9 mouse cellular contexts compared by ENCODE assay signal in genomic region chr2:172399901-172400300, GRCm38 (mm10). TPM values are rescaled to one million over a fixed set of nuclear protein-coding genes. Genes with fewer than 3 reads are reported as not detected.
A peak's percentile ranks its signal among the peaks of the same experiment; 100 is the strongest.
DNase-seq lines count a peak whose midpoint lies in the region; ATAC-seq and TF ChIP-seq lines count a peak whose summit lies in the region.
"Had no signal": no experiment of that assay in that cellular context is flagged by ENCODE, and none has a peak within 500 bp of the region (broad histone marks: within the 10 kb centered on the region; RNA-seq: fewer than 3 reads in every experiment).

No protein-coding gene starts in this region.

- H3K27ac ChIP-seq in heart, postnatal 0 days (ENCODE audit: low read depth): no peak overlapping the region
- no peak overlapping the region for H3K27ac ChIP-seq in midbrain, embryonic 16.5 days (ENCODE audit: low read length)
- H3K27ac ChIP-seq in kidney, embryonic 14.5 days (ENCODE audit: low read depth, low read length): no peak overlapping the region

- no peaks in the 10 kb centered on the region for H3K4me1 ChIP-seq in heart, postnatal 0 days (ENCODE audit: control insufficient read depth, insufficient read depth)
- no peaks in the 10 kb centered on the region for H3K4me1 ChIP-seq in midbrain, embryonic 16.5 days (ENCODE audit: control insufficient read depth, insufficient read depth, low read length)
- 0 out of 2 replicates have a peak, but pooled peaks cover 3% of the 10 kb centered on the region for H3K4me1 ChIP-seq in kidney, embryonic 14.5 days (ENCODE audit: control insufficient read depth, insufficient read depth, low read length)

- no peak for TF ChIP-seq CTCF in heart, postnatal 0 days (IDR thresholded peaks at IDR 0.05; ENCODE audit: low read depth)

- no peaks in the 10 kb centered on the region for H3K9me3 ChIP-seq in heart, postnatal 0 days (replicated peaks; ENCODE audit: control insufficient read depth, low read length)
- H3K9me3 ChIP-seq in midbrain, embryonic 16.5 days (replicated peaks; ENCODE audit: control insufficient read depth, low read length, poor library complexity, severe bottlenecking): no peaks in the 10 kb centered on the region
- H3K9me3 ChIP-seq in kidney, embryonic 14.5 days (ENCODE audit: control insufficient read depth, low read length): no peaks in the 10 kb centered on the region

- H3K36me3 ChIP-seq in heart, postnatal 0 days (replicated peaks; ENCODE audit: control insufficient read depth, insufficient read depth, low read length): no peaks in the 10 kb centered on the region
- no peaks in the 10 kb centered on the region for H3K36me3 ChIP-seq in midbrain, embryonic 16.5 days (ENCODE audit: control insufficient read depth, insufficient read depth, low read length)
- H3K36me3 ChIP-seq in kidney, embryonic 14.5 days (ENCODE audit: control insufficient read depth, insufficient read depth, low read length): no peaks in the 10 kb centered on the region

- no peak for DNase-seq in heart, postnatal 0 days (ENCODE audit: low spot score)
- DNase-seq in heart, postnatal 4 days: no peak
- no peak for DNase-seq in urinary bladder, postnatal 14 days (ENCODE audit: low spot score)
- no peak for DNase-seq in kidney, adult 9 months
- DNase-seq: cerebellum, adult 9-11 months had no signal

- no peak overlapping the region for H3K9ac ChIP-seq in heart, postnatal 0 days (replicated peaks; ENCODE audit: low read depth, low read length)
- no peak overlapping the region for H3K9ac ChIP-seq in midbrain, embryonic 16.5 days (ENCODE audit: low read depth, low read length)
- H3K9ac ChIP-seq in kidney, embryonic 14.5 days (ENCODE audit: low read depth, low read length): no peak overlapping the region

- no peak overlapping the region for H3K4me2 ChIP-seq in heart, postnatal 0 days (ENCODE audit: low read depth, low read length)
- H3K4me2 ChIP-seq in midbrain, embryonic 16.5 days (ENCODE audit: low read length): no peak overlapping the region
- H3K4me2 ChIP-seq in kidney, embryonic 14.5 days (replicated peaks; ENCODE audit: low read depth, low read length): no peak overlapping the region

- no peaks in the 10 kb centered on the region for H3K27me3 ChIP-seq in heart, postnatal 0 days (ENCODE audit: control insufficient read depth, insufficient read depth, low read length)
- H3K27me3 ChIP-seq in midbrain, embryonic 16.5 days (ENCODE audit: control insufficient read depth, insufficient read depth, low read depth, low read length): no peaks in the 10 kb centered on the region
- H3K27me3 ChIP-seq in kidney, embryonic 14.5 days (ENCODE audit: control insufficient read depth, insufficient read depth, low read length): no peaks in the 10 kb centered on the region

- no peak for TF ChIP-seq EP300 in heart, postnatal 0 days (IDR thresholded peaks at IDR 0.05; ENCODE audit: low read depth)

- 21% methylated on average over 9 of the region's 9 CpGs for WGBS in heart, postnatal 0 days
- WGBS in midbrain, embryonic 16.5 days: 36% methylated on average over 9 of the region's 9 CpGs
- 38% methylated on average over 9 of the region's 9 CpGs for WGBS in kidney, embryonic 14.5 days

- peak; percentile 41 for ATAC-seq in heart, postnatal 0 days (ENCODE audit: insufficient read depth, low read depth)
- ATAC-seq in CD4-positive, CD25-positive, alpha-beta regulatory T cell, adult 4 months: peak; percentile 91
- peak; percentile 23; a peak in 3 of 4 replicates for ATAC-seq in hematopoietic stem cell, adult 5-6 weeks (replicated peaks in 1 of 2; ENCODE audit: insufficient read depth in 1 of 2, low FRiP score in 2 of 2, low TSS enrichment in 1 of 2, low read depth in 1 of 2, poor library complexity in 2 of 2, severe bottlenecking in 2 of 2)
- ATAC-seq in midbrain, embryonic 16.5 days: 0 out of 2 replicates have a peak, but pooled peaks have one; percentile 14
- ATAC-seq in kidney, embryonic 14.5 days (ENCODE audit: low FRiP score, low TSS enrichment): no peak

- H3K4me3 ChIP-seq in heart, postnatal 0 days (ENCODE audit: low read depth, low read length): no peak overlapping the region
- H3K4me3 ChIP-seq in midbrain, embryonic 16.5 days (ENCODE audit: low read depth, low read length): no peak overlapping the region
- H3K4me3 ChIP-seq in kidney, embryonic 14.5 days (ENCODE audit: low read length): no peak overlapping the region

RNA-seq across cellular contexts. Expression of gene Cass4, which starts 6.3 kb away (rescaled TPM):
- total RNA-seq in heart, postnatal 0 days (2014; rRNA removed; ENCODE audit: low replicate concordance): 0.19 and 1.1 TPM in 2 replicates
- polyA plus RNA-seq in heart, postnatal 0 days (2015; fragmentation: Nextera tagmentation; extraction: Ambion mirVana): 0.16 and 0.20 TPM in 2 replicates
- under 1 TPM; 0.27 to 0.29 TPM for total RNA-seq in heart, postnatal 4 days (2021)
- 10 to 100 TPM in 1 of 2 experiments, 1 to 10 TPM in 1; 6.8 to 10.5 TPM for polyA plus RNA-seq in CD4-positive, CD25-positive, alpha-beta regulatory T cell, adult 4 months (2017; shearing (Covaris generic))
- 1.0 and 2.7 TPM in 2 replicates for total RNA-seq in hematopoietic stem cell, adult 5-6 weeks (2017)
- 0.11 and 0.16 TPM in 2 replicates for polyA plus RNA-seq in midbrain, embryonic 16.5 days (2015; fragmentation: Nextera tagmentation; extraction: Ambion mirVana)
- 0.19 and 0.57 TPM in 2 replicates for polyA plus RNA-seq in kidney, embryonic 14.5 days (2014; fragmentation: Nextera tagmentation; extraction: Ambion mirVana)

RNA-seq across cellular contexts. Expression of gene Cstf1, which starts 29.4 kb away (rescaled TPM):
- 24.0 and 39.0 TPM in 2 replicates for total RNA-seq in heart, postnatal 0 days (2014; rRNA removed; ENCODE audit: low replicate concordance)
- 18.9 and 20.3 TPM in 2 replicates for polyA plus RNA-seq in heart, postnatal 0 days (2015; fragmentation: Nextera tagmentation; extraction: Ambion mirVana)
- total RNA-seq in heart, postnatal 4 days (2021): 10 to 100 TPM; 29.8 to 31.4 TPM
- 10 to 100 TPM; 37.0 to 48.5 TPM for polyA plus RNA-seq in CD4-positive, CD25-positive, alpha-beta regulatory T cell, adult 4 months (2017; shearing (Covaris generic))
- total RNA-seq in hematopoietic stem cell, adult 5-6 weeks (2017): 28.4 and 41.6 TPM in 2 replicates
- 23.4 and 25.2 TPM in 2 replicates for polyA plus RNA-seq in midbrain, embryonic 16.5 days (2015; fragmentation: Nextera tagmentation; extraction: Ambion mirVana)
- polyA plus RNA-seq in kidney, embryonic 14.5 days (2014; fragmentation: Nextera tagmentation; extraction: Ambion mirVana): 35.1 and 49.5 TPM in 2 replicates

RNA-seq across cellular contexts. Expression of gene Aurka, which starts 29.6 kb away (rescaled TPM):
- total RNA-seq in heart, postnatal 0 days (2014; rRNA removed; ENCODE audit: low replicate concordance): 36.6 and 54.8 TPM in 2 replicates
- 23.9 and 25.5 TPM in 2 replicates for polyA plus RNA-seq in heart, postnatal 0 days (2015; fragmentation: Nextera tagmentation; extraction: Ambion mirVana)
- total RNA-seq in heart, postnatal 4 days (2021): 10 to 100 TPM; 38.5 to 44.6 TPM
- 1 to 10 TPM; 4.0 to 9.2 TPM for polyA plus RNA-seq in CD4-positive, CD25-positive, alpha-beta regulatory T cell, adult 4 months (2017; shearing (Covaris generic))
- 42.8 and 50.7 TPM in 2 replicates for total RNA-seq in hematopoietic stem cell, adult 5-6 weeks (2017)
- 10.4 and 12.5 TPM in 2 replicates for polyA plus RNA-seq in midbrain, embryonic 16.5 days (2015; fragmentation: Nextera tagmentation; extraction: Ambion mirVana)
- polyA plus RNA-seq in kidney, embryonic 14.5 days (2014; fragmentation: Nextera tagmentation; extraction: Ambion mirVana): 126 and 136 TPM in 2 replicates

RNA-seq across cellular contexts. Expression of gene Rtf2, which starts 40.5 kb away (rescaled TPM):
- 34.0 and 49.7 TPM in 2 replicates for total RNA-seq in heart, postnatal 0 days (2014; rRNA removed; ENCODE audit: low replicate concordance)
- 45.1 and 45.9 TPM in 2 replicates for polyA plus RNA-seq in heart, postnatal 0 days (2015; fragmentation: Nextera tagmentation; extraction: Ambion mirVana)
- total RNA-seq in heart, postnatal 4 days (2021): 10 to 100 TPM; 39.3 to 41.1 TPM
- polyA plus RNA-seq in CD4-positive, CD25-positive, alpha-beta regulatory T cell, adult 4 months (2017; shearing (Covaris generic)): 100 to 1,000 TPM; 139 to 161 TPM
- 159 and 187 TPM in 2 replicates for total RNA-seq in hematopoietic stem cell, adult 5-6 weeks (2017)
- polyA plus RNA-seq in midbrain, embryonic 16.5 days (2015; fragmentation: Nextera tagmentation; extraction: Ambion mirVana): 93.6 and 97.0 TPM in 2 replicates
- 64.0 and 74.4 TPM in 2 replicates for polyA plus RNA-seq in kidney, embryonic 14.5 days (2014; fragmentation: Nextera tagmentation; extraction: Ambion mirVana)

RNA-seq across cellular contexts. Expression of gene Fam210b, which starts 54.5 kb away (rescaled TPM):
- total RNA-seq in heart, postnatal 0 days (2014; rRNA removed; ENCODE audit: low replicate concordance): 3.3 and 6.6 TPM in 2 replicates
- 9.4 and 10.0 TPM in 2 replicates for polyA plus RNA-seq in heart, postnatal 0 days (2015; fragmentation: Nextera tagmentation; extraction: Ambion mirVana)
- 1 to 10 TPM; 7.3 to 8.1 TPM for total RNA-seq in heart, postnatal 4 days (2021)
- 1 to 10 TPM; 7.8 to 9.8 TPM for polyA plus RNA-seq in CD4-positive, CD25-positive, alpha-beta regulatory T cell, adult 4 months (2017; shearing (Covaris generic))
- total RNA-seq in hematopoietic stem cell, adult 5-6 weeks (2017): 4.8 and 5.3 TPM in 2 replicates
- polyA plus RNA-seq in midbrain, embryonic 16.5 days (2015; fragmentation: Nextera tagmentation; extraction: Ambion mirVana): 21.2 and 24.0 TPM in 2 replicates
- polyA plus RNA-seq in kidney, embryonic 14.5 days (2014; fragmentation: Nextera tagmentation; extraction: Ambion mirVana): 6.5 and 7.1 TPM in 2 replicates
